Mouse (Mus musculus) embryonic fibroblast, embryonic 13.5 days (primary cell): ENCODE measurements around the gene Dpf1.

ENCODE experiments used
- CTCF ChIP-seq: IDR thresholded peaks from 2 replicates; pipeline ENCODE4 v1.5.1; 2011; ENCODE audit warnings: mild to moderate bottlenecking, control low read depth, low read length, moderate library complexity, borderline replicate concordance; ENCODE audit not compliant: insufficient read depth
- POLR2A ChIP-seq: IDR thresholded peaks from 2 replicates; pipeline ENCODE4 v1.6.1; 2011; ENCODE audit warnings: low read depth, mild to moderate bottlenecking, control low read depth, low read length, moderate library complexity

- no peak for TF ChIP-seq POLR2A
- TF ChIP-seq CTCF = no peak
Observed at GRCm38 (mm10) chr7:29336795-29337319, 33.1 kb downstream of the Dpf1 start.
